Mouse (Mus musculus) ES-E14 (cell line): ENCODE results near the gene Pfn4.

Source experiments
- CHD2 ChIP-seq: IDR thresholded peaks from 2 replicates; pipeline ENCODE4 v1.6.1; 2014; ENCODE audit warnings: mild to moderate bottlenecking, low read depth, low read length, inconsistent platforms
- MAFK ChIP-seq: IDR thresholded peaks from 2 replicates; pipeline ENCODE4 v1.6.1; 2014; ENCODE audit warnings: mild to moderate bottlenecking, low read depth, low read length, inconsistent platforms; ENCODE audit not compliant: insufficient read depth
- ZC3H11A ChIP-seq: IDR thresholded peaks from 2 replicates; pipeline ENCODE4 v1.6.1; 2012; ENCODE audit warnings: low read depth, mild to moderate bottlenecking, inconsistent platforms, low read length, borderline replicate concordance
- ZNF384 ChIP-seq: IDR thresholded peaks from 2 replicates; pipeline ENCODE4 v1.6.1; 2012; ENCODE audit warnings: low read depth, low read length, inconsistent platforms

DNA sequence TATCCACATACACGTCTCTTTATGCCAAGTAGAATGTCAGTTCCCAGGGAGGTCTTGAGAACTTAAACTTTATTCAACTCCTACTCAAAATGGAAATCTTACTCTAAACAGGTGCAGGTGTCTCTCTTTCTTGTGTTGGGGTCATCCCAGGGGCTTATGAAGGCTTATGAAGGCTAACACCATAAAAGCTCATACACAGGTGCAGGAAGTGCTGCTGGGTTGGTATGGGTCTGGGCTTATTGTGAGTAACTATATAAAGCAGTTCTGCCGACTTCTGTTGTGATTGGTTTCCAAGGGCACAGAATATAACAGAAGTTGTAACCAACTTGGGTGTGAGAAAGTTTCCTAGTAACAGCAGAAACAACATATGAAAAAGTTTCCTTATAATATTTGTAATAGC is 15.6 kb downstream of the Pfn4 start:
- TF ChIP-seq MAFK (no peak), CHD2 (no peak), ZC3H11A (no peak), ZNF384 (no peak)
